Mouse (Mus musculus): ENCODE results near the gene Omt2b. TPM values are rescaled to one million over a fixed set of nuclear protein-coding genes. Genes with fewer than 3 reads are reported as not detected.
"Not testable (repeated sequence)": the region's sequence is repeated elsewhere in the genome, so short reads cannot be mapped to it uniquely, and the experiment has no call there.

Omt2b gene
- polyA plus RNA-seq, 1 experiment from 2014 or later = not detected

GRCm38 (mm10) chr9:78354665-78355578, 27.5 kb downstream of the Omt2b start:
- no peaks in the 10 kb centered on the region for H3K4me1 ChIP-seq
- no peak for ATAC-seq (ENCODE audit: insufficient number of reproducible peaks, insufficient read depth, low FRiP score, low TSS enrichment)
- H3K9ac ChIP-seq = no peak overlapping the region
- no peaks in the 10 kb centered on the region for H3K9me3 ChIP-seq
- H3K4me2 ChIP-seq (replicated peaks) = no peak overlapping the region
- H3K4me3 ChIP-seq = no peak overlapping the region
- no peak overlapping the region for H3K27ac ChIP-seq
- no peaks in the 10 kb centered on the region for H3K36me3 ChIP-seq
- no peaks in the 10 kb centered on the region for H3K27me3 ChIP-seq
- WGBS = 81% methylated on average over 11 of the region's 11 CpGs

GRCm38 (mm10) chr9:78355611-78356010, 28.2 kb downstream of the Omt2b start, which contains the start of gene Gsta2:
TSS of gene Gsta2 (minus strand) at chr9:78355788.
- ATAC-seq (ENCODE audit: insufficient number of reproducible peaks, insufficient read depth, low FRiP score, low TSS enrichment) = no peak
- no peak within 1 kb of the TSS for H3K27ac ChIP-seq
- H3K9me3 ChIP-seq = no peaks in the 10 kb centered on the region
- no peaks in the 10 kb centered on the region for H3K27me3 ChIP-seq
- no peak within 1 kb of the TSS for H3K4me3 ChIP-seq
- WGBS = 88% methylated on average over 8 of the region's 8 CpGs
- no peaks in the 10 kb centered on the region for H3K4me1 ChIP-seq
- no peak within 1 kb of the TSS for H3K4me2 ChIP-seq (replicated peaks)
- H3K9ac ChIP-seq = no peak within 1 kb of the TSS
- no peaks in the 10 kb centered on the region for H3K36me3 ChIP-seq

- ATAC-seq (ENCODE audit: insufficient number of reproducible peaks, insufficient read depth, low FRiP score, low TSS enrichment) = 0 out of 2 replicates have a peak, but pooled peaks have one; percentile 6
- Histone ChIP-seq H3K27me3 (no peaks in the 10 kb centered on the region), H3K4me1 (no peaks in the 10 kb centered on the region), H3K36me3 (no peaks in the 10 kb centered on the region), H3K4me2 (replicated peaks) (no peak overlapping the region), H3K4me3 (no peak overlapping the region), H3K9me3 (no peaks in the 10 kb centered on the region), H3K27ac (no peak overlapping the region), H3K9ac (no peak overlapping the region)
- 18% methylated on average over 9 of the region's 9 CpGs for WGBS
These were observed 30.7 kb downstream of the Omt2b start for GRCm38 (mm10) chr9:78358053-78358452.

DNA sequence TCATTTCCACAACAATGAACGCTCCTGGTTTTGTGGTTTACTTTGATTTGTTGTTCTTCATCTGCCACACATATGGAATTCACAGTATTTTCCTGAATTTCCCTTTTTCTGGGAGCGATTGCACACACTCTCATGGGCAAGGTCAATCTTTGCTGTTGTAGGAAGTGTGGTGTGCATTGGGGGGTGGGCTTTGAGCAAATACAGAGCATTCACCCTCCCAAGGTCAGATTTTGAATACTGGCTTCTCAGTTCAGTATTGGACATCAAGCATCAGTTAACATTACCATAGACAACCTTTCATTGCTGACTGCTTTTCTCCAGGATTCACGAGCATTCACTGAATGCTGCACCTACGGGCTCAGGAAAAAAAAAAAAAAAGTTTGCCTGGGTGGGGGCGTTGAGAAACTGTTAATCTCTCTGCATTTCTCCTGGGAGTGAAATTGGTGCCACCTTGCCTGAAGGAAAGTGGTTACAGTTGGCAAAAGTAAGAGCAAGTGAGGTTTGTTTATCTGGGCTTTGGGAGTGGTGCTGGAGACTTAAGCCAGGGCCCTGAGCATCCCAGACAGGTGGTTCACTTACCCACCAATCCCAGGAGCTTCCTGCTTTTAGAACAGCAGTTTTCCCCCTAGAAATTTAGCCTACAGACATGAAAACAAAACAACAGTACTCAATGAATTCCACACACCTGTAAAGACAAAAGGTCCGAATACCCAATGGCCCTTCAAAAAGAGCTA, 32.5 kb downstream of the Omt2b start:
- Histone ChIP-seq H3K4me2 (replicated peaks) (no peak overlapping the region), H3K36me3 (no peaks in the 10 kb centered on the region), H3K4me1 (no peaks in the 10 kb centered on the region), H3K27me3 (no peaks in the 10 kb centered on the region), H3K9me3 (no peaks in the 10 kb centered on the region), H3K4me3 (no peak overlapping the region), H3K9ac (no peak overlapping the region), H3K27ac (no peak overlapping the region)
- no peak for ATAC-seq (ENCODE audit: insufficient number of reproducible peaks, insufficient read depth, low FRiP score, low TSS enrichment)
- WGBS = 78% methylated on average over 6 of the region's 6 CpGs

GRCm38 (mm10) chr9:78360484-78360872, 33.1 kb downstream of the Omt2b start:
- no peak overlapping the region for H3K27ac ChIP-seq
- H3K4me1 ChIP-seq = no peaks in the 10 kb centered on the region
- H3K9ac ChIP-seq = no peak overlapping the region
- ATAC-seq (ENCODE audit: insufficient number of reproducible peaks, insufficient read depth, low FRiP score, low TSS enrichment) = no peak
- H3K9me3 ChIP-seq = no peaks in the 10 kb centered on the region
- H3K4me2 ChIP-seq (replicated peaks) = no peak overlapping the region
- H3K4me3 ChIP-seq = no peak overlapping the region
- H3K27me3 ChIP-seq = no peaks in the 10 kb centered on the region
- H3K36me3 ChIP-seq = no peaks in the 10 kb centered on the region
- WGBS = 42% methylated on average over 2 of the region's 2 CpGs

GRCm38 (mm10) chr9:78363374-78363773, 36.0 kb downstream of the Omt2b start:
- Histone ChIP-seq H3K9ac (no peak overlapping the region), H3K4me2 (replicated peaks) (no peak overlapping the region), H3K4me3 (no peak overlapping the region), H3K9me3 (no peaks in the 10 kb centered on the region), H3K27ac (no peak overlapping the region), H3K4me1 (no peaks in the 10 kb centered on the region), H3K36me3 (no peaks in the 10 kb centered on the region), H3K27me3 (no peaks in the 10 kb centered on the region)
- ATAC-seq (ENCODE audit: insufficient number of reproducible peaks, insufficient read depth, low FRiP score, low TSS enrichment) = no peak
- 61% methylated on average over 6 of the region's 6 CpGs for WGBS

DNA sequence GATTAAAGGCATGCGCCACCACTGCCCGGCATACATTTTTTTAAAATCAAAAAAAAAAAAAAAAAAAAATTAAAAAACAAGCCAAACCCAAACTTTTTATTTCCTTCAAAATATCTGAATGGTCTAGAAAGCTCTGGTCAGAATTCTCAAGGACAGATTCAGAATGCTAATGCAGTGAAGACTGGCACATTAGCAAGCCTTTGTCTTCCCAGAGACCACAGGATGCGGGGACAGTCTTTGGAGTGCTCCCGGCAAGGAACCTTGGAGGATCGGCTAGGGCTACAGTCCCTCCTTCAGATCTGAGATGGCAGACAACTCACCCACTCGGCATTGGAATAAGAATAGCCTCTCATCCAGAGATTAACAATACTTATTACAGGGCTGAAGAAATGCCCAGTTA, 37.3 kb downstream of the Omt2b start:
- 87% methylated on average over 6 of the region's 6 CpGs for WGBS
- no peaks in the 10 kb centered on the region for H3K27me3 ChIP-seq

GRCm38 (mm10) chr9:78365850-78366544, 38.6 kb downstream of the Omt2b start:
- 67% methylated on average over 13 of the region's 13 CpGs for WGBS
- H3K36me3 ChIP-seq = no peaks in the 10 kb centered on the region
- no peak for ATAC-seq (ENCODE audit: insufficient number of reproducible peaks, insufficient read depth, low FRiP score, low TSS enrichment)
- no peaks in the 10 kb centered on the region for H3K27me3 ChIP-seq
- no peak overlapping the region for H3K4me3 ChIP-seq
- no peaks in the 10 kb centered on the region for H3K9me3 ChIP-seq
- H3K4me2 ChIP-seq (replicated peaks) = no peak overlapping the region
- H3K27ac ChIP-seq = no peak overlapping the region
- no peaks in the 10 kb centered on the region for H3K4me1 ChIP-seq
- H3K9ac ChIP-seq = no peak overlapping the region

More for the DNA sequence above, 37.3 kb downstream of the Omt2b start:
- H3K9me3 ChIP-seq = no peaks in the 10 kb centered on the region
- H3K4me1 ChIP-seq = no peaks in the 10 kb centered on the region
- no peak overlapping the region for H3K27ac ChIP-seq
- H3K9ac ChIP-seq = no peak overlapping the region
- no peak overlapping the region for H3K4me2 ChIP-seq (replicated peaks)
- no peak for ATAC-seq (ENCODE audit: insufficient number of reproducible peaks, insufficient read depth, low FRiP score, low TSS enrichment)
- no peaks in the 10 kb centered on the region for H3K36me3 ChIP-seq
- H3K4me3 ChIP-seq = no peak overlapping the region

GRCm38 (mm10) chr9:78367959-78368358, 40.6 kb downstream of the Omt2b start, which contains the start of gene Dppa5a:
TSS of gene Dppa5a (minus strand) at chr9:78368177.
- H3K4me3 ChIP-seq; ATAC-seq (ENCODE audit: insufficient number of reproducible peaks, insufficient read depth, low FRiP score, low TSS enrichment); H3K4me2 ChIP-seq (replicated peaks); H3K4me1 ChIP-seq; H3K9ac ChIP-seq; H3K9me3 ChIP-seq; H3K27ac ChIP-seq; H3K36me3 ChIP-seq; H3K27me3 ChIP-seq: not testable (repeated sequence)
- WGBS = 91% methylated on average over 16 of the region's 16 CpGs

GRCm38 (mm10) chr9:78368671-78369293, 41.4 kb downstream of the Omt2b start:
- Histone ChIP-seq H3K27ac (no peak overlapping the region), H3K4me2 (replicated peaks) (no peak overlapping the region), H3K36me3 (no peaks in the 10 kb centered on the region), H3K4me1 (no peaks in the 10 kb centered on the region), H3K27me3 (no peaks in the 10 kb centered on the region), H3K9ac (no peak overlapping the region), H3K9me3 (no peaks in the 10 kb centered on the region), H3K4me3 (no peak overlapping the region)
- ATAC-seq (ENCODE audit: insufficient number of reproducible peaks, insufficient read depth, low FRiP score, low TSS enrichment) = no peak
- 62% methylated on average over 3 of the region's 3 CpGs for WGBS

DNA sequence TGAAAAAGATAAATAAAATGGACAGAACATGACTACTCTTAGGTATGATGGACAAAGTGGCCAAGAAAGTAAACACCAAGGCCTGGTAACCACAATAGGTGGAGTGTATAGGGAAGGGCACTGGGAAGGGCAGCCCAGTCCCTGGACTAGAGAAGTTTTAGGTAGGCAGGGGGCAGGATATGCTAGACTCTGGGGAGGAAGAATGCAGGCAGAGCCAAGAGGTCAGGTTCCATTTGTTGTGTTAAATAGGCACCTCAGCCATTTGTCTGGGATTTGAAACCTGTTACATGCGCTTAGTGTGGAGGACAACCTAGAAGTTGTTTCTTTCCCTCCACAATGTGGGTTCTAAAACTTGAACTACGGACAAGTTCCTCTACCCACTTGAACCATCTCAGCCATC, 42.0 kb downstream of the Omt2b start:
- H3K27me3 ChIP-seq = no peaks in the 10 kb centered on the region
- no peak overlapping the region for H3K4me2 ChIP-seq (replicated peaks)
- no peak overlapping the region for H3K4me3 ChIP-seq
- H3K36me3 ChIP-seq = no peaks in the 10 kb centered on the region
- no peaks in the 10 kb centered on the region for H3K4me1 ChIP-seq
- H3K27ac ChIP-seq = no peak overlapping the region
- no peak overlapping the region for H3K9ac ChIP-seq
- H3K9me3 ChIP-seq = no peaks in the 10 kb centered on the region
- 84% methylated on average over 2 of the region's 2 CpGs for whole genome bisulfite sequencing
- no peak for ATAC-seq (ENCODE audit: insufficient number of reproducible peaks, insufficient read depth, low FRiP score, low TSS enrichment)

Data from embryonic facial prominence, embryonic 12.5 days (tissue).